Mouse (Mus musculus) spleen, adult 2 months (tissue): ENCODE measurements around the gene Papss2. TPM values are rescaled to one million over a fixed set of nuclear protein-coding genes. Genes with fewer than 3 reads are reported as not detected.

Experiments
- DNase-seq, 2 experiments: peaks; one replicate each; pipeline versions ENCODE4 v3.0.0 to v3.0.0-alpha.2; 2012 to 2021; ENCODE audit warnings: low spot score in 2 of 2, low read depth in 1 of 2
- H3K27ac ChIP-seq: fragments of 200-500 bp; 2 replicates; pipeline ENCODE4 v1.5.1; 2012; ENCODE audit warnings: low read length, inconsistent platforms; ENCODE audit not compliant: insufficient read depth
- H3K27me3 ChIP-seq: fragments of 200-500 bp; 2 replicates; pipeline ENCODE4 v1.6.1; 2012; ENCODE audit warnings: mild to moderate bottlenecking, moderate library complexity, low read length, inconsistent platforms; ENCODE audit not compliant: control insufficient read depth, insufficient read depth
- H3K36me3 ChIP-seq: fragments of 200-500 bp; 2 replicates; pipeline ENCODE4 v1.6.1; 2012; ENCODE audit warnings: mild to moderate bottlenecking, low read length, inconsistent platforms; ENCODE audit not compliant: control insufficient read depth, insufficient read depth
- H3K4me1 ChIP-seq: fragments of 200-500 bp; 2 replicates; pipeline ENCODE4 v1.6.1; 2011; ENCODE audit warnings: inconsistent platforms; ENCODE audit not compliant: control insufficient read depth, insufficient read depth, insufficient read length
- H3K4me3 ChIP-seq: fragments of 200-500 bp; 2 replicates; pipeline ENCODE4 v1.5.1; 2011; ENCODE audit warnings: mild to moderate bottlenecking, inconsistent platforms; ENCODE audit not compliant: insufficient read depth, insufficient read length; ENCODE audit errors: extremely low read depth
- CTCF ChIP-seq: fragments of 200-500 bp; IDR thresholded peaks from 2 replicates; pipeline ENCODE4 v1.5.1; 2011; ENCODE audit warnings: mild to moderate bottlenecking, inconsistent platforms; ENCODE audit not compliant: insufficient read depth, insufficient read length, insufficient replicate concordance; ENCODE audit errors: extremely low read depth
- POLR2A ChIP-seq: fragments of 200-500 bp; IDR thresholded peaks from 2 replicates; pipeline ENCODE4 v1.6.1; 2011; ENCODE audit warnings: low read depth, low read length, inconsistent platforms
- WGBS: fragments of 180-500 bp; shearing (Covaris S2); methylation state at CpG from one replicate; pipeline ENCODE4 v1.1.7; 2018; 5-methylcytosine and 5-hydroxymethylcytosine counted together
- polyA plus RNA-seq: library from polyadenylated mRNA; depleted of rRNA; stranded (reverse); fragments of >200 nt; gene quantifications from 2 replicates; pipeline ENCODE4 v1.2.3, GENCODE M21; 2012

The Papss2 gene
- polyA plus RNA-seq, 1 experiment = 1.8 TPM

DNA sequence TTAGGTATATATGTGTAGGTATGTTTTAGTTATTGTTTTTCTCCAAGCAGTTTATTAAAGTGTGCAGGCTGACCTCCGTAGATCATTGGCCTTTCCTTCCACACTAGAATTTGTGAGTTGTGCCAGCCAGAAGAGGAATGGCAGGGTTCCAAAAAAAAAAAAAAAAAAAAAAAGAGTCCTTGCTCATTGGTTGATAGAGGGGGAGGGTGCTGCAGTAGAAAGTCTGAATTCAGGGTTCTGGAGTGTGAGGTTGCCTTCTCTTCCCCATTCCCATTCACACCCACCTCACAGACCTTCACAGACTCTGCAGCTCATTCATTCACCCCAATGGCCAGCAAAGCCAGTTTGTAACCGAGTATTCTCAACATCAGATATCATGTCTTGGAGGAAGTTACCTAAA is 24.1 kb downstream of the Papss2 start:
- no peaks in the 10 kb centered on the region; the same call in 1 of the 2 replicates for H3K4me1 ChIP-seq
- 76% methylated on average over 2 of the region's 2 CpGs for WGBS
- H3K27me3 ChIP-seq = no peaks in the 10 kb centered on the region
- H3K4me3 ChIP-seq = no peak overlapping the region
- no peak for DNase-seq
- no peak overlapping the region for H3K27ac ChIP-seq
- TF ChIP-seq POLR2A (no peak), CTCF (no peak)
- H3K36me3 ChIP-seq = no peaks in the 10 kb centered on the region

DNA sequence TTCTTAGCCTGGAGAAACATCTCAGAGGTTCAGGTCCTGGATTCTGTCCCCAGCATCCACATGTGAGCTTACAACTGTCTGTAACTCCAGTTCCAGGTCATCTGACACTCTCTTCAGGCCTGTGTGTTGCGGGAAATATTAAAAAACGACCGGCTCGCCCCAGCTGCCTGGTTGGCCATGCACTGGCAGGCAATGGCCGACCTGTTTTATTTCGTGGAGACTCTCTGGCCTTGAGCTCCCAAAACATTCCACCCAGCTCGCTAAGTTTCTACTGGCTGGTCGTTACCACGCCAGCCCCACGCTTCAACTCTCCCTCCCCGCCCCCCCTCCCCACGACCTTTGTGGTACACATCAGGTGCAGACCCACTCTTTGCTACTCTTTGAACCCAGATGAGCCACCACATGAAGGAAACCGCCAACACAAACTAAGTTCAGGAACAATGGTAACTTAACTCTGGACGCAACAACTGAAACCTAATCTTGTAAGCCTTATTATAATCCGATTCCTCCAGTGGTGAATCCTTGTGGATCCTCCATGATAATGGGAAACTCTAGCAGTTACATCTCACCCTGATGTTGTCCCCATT is 25.4 kb downstream of the Papss2 start:
- Histone ChIP-seq H3K4me1 (no peaks in the 10 kb centered on the region; the same call in 1 of the 2 replicates), H3K27me3 (no peaks in the 10 kb centered on the region), H3K4me3 (no peak overlapping the region), H3K36me3 (no peaks in the 10 kb centered on the region), H3K27ac (no peak overlapping the region)
- 77% methylated on average over 15 of the region's 15 CpGs for WGBS
- no peak for DNase-seq
- TF ChIP-seq POLR2A (no peak), CTCF (no peak)

DNA sequence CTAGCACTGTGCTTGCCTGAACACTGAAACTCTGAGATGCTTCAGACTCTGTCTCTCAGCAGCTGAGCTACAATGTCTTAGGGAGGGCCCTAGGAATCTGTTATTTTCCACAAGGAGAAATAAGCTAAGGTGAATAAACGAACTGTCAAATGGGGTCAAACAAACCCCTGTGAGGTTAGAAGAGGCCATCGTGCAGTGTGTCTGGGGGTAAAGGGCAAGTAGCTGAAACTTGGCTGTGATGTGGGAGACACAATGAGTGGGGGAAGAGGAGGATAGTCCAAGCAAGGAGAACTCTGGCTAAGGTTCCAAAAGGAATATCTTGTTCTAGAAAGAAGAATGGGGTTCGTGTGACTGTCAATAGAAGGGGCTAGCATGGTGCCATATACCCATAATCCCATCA is 26.6 kb downstream of the Papss2 start:
- no peak overlapping the region for H3K4me3 ChIP-seq
- H3K4me1 ChIP-seq = peaks cover 2% of the 10 kb centered on the region; the same call in 1 of the 2 replicates
- no peak for TF ChIP-seq CTCF
- no peaks in the 10 kb centered on the region for H3K36me3 ChIP-seq
- no peak overlapping the region for H3K27ac ChIP-seq
- no peaks in the 10 kb centered on the region for H3K27me3 ChIP-seq
- 85% methylated on average over 3 of the region's 3 CpGs for WGBS
- DNase-seq = no peak

DNA sequence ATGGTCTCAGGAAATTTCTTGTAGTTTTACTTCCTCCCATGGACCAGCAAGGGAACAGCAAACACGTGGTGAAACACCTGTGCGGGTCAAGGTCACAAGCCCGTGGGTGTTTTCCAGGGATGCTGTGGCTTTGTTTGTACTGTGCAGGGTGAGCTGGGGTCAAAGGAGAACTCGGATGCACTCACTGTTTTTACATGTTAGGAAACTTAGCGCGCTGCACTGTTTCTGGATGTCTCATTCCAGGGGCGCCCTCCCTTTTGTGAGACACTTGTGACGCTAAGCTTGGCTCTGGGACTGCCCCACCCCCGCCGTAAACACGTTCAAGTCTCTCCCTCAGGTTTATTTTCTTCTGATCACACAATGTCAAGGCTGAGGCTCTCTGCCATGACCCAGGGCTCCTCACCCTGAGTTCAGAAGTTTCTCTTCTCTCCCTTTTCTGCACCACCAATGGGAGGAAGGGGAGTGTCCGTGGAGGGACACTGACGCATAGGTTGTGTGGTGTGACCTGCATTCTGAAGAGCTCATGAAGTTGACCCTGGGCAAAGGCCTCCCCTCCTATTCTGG is 31.3 kb downstream of the Papss2 start:
- H3K27ac ChIP-seq = no peak overlapping the region
- peaks cover 2% of the 10 kb centered on the region; the same call in 1 of the 2 replicates for H3K4me1 ChIP-seq
- DNase-seq = no peak
- 45% methylated on average over 13 of the region's 13 CpGs for WGBS
- TF ChIP-seq CTCF (no peak), POLR2A (no peak)
- no peak overlapping the region for H3K4me3 ChIP-seq
- no peaks in the 10 kb centered on the region for H3K36me3 ChIP-seq
- H3K27me3 ChIP-seq = no peaks in the 10 kb centered on the region

DNA sequence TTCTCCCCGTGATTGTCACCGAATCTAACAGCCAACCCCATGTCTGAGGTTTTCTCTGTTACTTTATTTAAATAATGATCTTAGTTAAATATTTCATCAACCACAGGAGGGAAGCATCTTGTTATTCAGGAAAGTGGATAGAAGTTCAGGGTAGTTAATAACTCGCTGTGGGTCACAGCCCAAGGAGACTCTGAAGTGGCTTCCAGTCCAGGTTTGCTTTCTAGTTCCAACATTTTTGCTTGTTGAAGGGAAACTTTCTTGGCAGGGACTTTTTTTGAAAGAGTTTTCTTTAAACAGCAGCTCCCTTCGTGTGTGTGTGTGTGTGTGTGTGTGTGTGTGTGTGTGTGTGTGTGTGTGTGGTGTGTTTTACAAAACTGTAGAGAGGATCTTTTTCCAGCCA is 32.0 kb downstream of the Papss2 start:
- Histone ChIP-seq H3K4me1 (peaks cover 2% of the 10 kb centered on the region; the same call in 1 of the 2 replicates), H3K36me3 (no peaks in the 10 kb centered on the region), H3K27ac (no peak overlapping the region), H3K4me3 (no peak overlapping the region), H3K27me3 (no peaks in the 10 kb centered on the region)
- no peak for DNase-seq
- 62% methylated on average over 4 of the region's 4 CpGs for WGBS
- TF ChIP-seq POLR2A = no peak
- no peak for TF ChIP-seq CTCF

DNA sequence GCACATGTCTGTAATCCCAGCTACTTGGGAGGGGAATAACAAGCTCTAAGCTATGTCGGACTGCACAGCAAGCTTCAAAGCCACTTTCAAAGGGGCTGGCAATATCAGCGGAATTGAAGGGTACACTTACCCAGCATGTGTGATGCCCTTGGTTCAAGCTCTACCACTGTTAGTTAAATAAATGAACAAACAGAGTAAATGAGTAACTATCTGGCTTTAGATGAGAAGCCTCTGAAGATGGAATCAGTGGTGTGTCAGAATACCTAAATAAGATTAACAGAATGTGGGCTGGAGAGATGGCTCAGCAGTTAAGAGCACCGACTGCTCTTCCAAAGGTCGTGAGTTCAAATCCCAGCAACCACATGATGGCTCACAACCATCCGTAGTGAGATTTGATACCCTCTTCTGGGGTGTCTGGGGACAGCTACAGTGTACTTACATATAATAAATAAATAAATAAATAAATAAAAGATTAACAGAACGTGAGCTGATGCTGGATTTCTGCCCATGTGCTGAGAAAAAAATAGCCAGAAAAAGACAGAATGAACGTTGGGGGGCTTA is 33.1 kb downstream of the Papss2 start:
- TF ChIP-seq CTCF (no peak), POLR2A (no peak)
- Histone ChIP-seq H3K27ac (no peak overlapping the region), H3K4me1 (peaks cover 2% of the 10 kb centered on the region; the same call in 1 of the 2 replicates), H3K27me3 (no peaks in the 10 kb centered on the region), H3K4me3 (no peak overlapping the region), H3K36me3 (no peaks in the 10 kb centered on the region)
- WGBS = 89% methylated on average over 7 of the region's 7 CpGs
- no peak for DNase-seq

DNA sequence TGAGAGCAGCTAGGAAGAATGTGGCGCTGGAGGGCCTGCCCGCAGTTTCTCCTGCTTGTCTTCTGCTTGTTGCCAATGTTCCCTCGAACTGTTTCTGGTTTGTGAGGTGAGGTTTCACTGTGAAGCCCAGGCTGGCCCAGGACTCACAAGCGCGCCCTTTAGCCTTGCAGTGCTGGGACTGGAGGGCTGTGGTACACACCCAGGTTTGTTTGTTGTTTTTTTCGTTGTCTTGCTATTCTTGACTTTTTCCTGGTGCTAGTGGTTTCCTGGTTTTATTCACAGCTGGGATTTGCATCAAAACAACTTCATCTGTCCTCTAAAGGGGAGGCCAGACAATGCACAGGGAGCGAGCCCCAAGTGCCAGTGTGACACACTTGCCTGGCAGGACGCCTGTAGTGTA is 39.3 kb downstream of the Papss2 start:
- no peak for DNase-seq
- WGBS = 83% methylated on average over 8 of the region's 8 CpGs
- Histone ChIP-seq H3K27ac (no peak overlapping the region), H3K27me3 (no peaks in the 10 kb centered on the region), H3K4me3 (no peak overlapping the region), H3K4me1 (peaks cover 5% of the 10 kb centered on the region; the same call in 1 of the 2 replicates), H3K36me3 (no peaks in the 10 kb centered on the region)
- no peak for TF ChIP-seq CTCF
- no peak for TF ChIP-seq POLR2A
